Mouse (Mus musculus): ENCODE results near the gene Il6ra. TPM values are rescaled to one million over a fixed set of nuclear protein-coding genes. Genes with fewer than 3 reads are reported as not detected.

Gene Il6ra
- polyA plus RNA-seq, 1 experiment from 2014 or later = 3.4 TPM

DNA sequence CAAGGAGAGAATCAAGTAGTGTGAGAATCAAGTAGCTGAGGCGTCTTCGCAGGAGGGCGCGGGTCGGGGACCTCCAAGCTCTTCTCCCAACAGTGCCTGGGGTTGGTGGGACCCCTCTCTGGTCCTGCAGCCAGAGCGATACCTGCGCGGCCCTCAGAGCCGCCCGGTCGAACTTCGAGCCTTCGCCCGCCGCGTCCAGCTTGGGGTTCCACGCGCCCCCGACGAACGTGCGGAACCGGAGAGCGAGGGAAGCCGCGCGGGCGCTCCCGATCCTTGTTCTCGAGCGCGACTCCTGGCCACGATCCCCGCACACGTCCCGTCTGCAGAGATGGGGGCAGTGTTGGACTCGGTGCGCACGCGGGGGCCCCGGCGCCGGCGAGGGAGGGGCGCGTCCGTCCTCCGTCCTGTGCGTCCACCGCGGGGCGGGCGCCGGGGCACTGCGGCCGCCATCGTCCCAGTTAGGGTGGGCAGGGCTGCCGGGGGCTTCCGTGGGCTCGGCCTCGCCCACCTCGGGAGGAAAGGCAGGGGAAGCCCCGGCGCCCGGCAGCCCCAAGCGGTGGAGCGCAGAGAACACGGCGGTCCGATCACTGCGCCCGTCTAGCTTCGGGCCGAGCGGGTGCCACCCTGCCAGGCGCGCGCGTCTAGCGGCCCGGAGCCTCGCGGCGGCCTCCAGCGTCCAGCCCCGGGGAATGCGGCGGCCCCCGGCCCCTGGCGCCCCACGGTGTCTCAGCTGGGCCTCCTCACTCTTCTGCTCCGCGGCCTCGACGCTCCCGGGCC, 82.0 kb downstream of the Il6ra start, which contains the start of gene She:
TSS of gene She (plus strand) at position 556 of the 777 bp plus-strand sequence.
- peaks cover 50% of the 10 kb centered on the region for H3K27me3 ChIP-seq (replicated peaks; ENCODE audit: control insufficient read depth, insufficient read depth, low read length)
- H3K4me2 ChIP-seq (ENCODE audit: low read depth, low read length) = peak within 1 kb of the TSS; percentile 66
- peak within 1 kb of the TSS; percentile 74 for H3K9ac ChIP-seq (ENCODE audit: low read depth, low read length)
- 2% methylated on average over 82 of the region's 96 CpGs for WGBS
- no peak within 1 kb of the TSS for H3K27ac ChIP-seq (ENCODE audit: low read length)
- H3K4me1 ChIP-seq (ENCODE audit: control insufficient read depth, insufficient read depth, low read length) = peaks cover 12% of the 10 kb centered on the region
- peak within 1 kb of the TSS; percentile 55 for H3K4me3 ChIP-seq (ENCODE audit: low read length)
- no peaks in the 10 kb centered on the region for H3K9me3 ChIP-seq (ENCODE audit: control insufficient read depth, low read length)
- H3K36me3 ChIP-seq (ENCODE audit: control insufficient read depth, insufficient read depth, low read length) = no peaks in the 10 kb centered on the region
- peak; percentile 53 for ATAC-seq

- Histone ChIP-seq H3K4me2 (ENCODE audit: low read depth, low read length) (no peak overlapping the region), H3K9ac (ENCODE audit: low read depth, low read length) (no peak overlapping the region), H3K27me3 (replicated peaks; ENCODE audit: control insufficient read depth, insufficient read depth, low read length) (peaks cover 22% of the 10 kb centered on the region), H3K4me1 (ENCODE audit: control insufficient read depth, insufficient read depth, low read length) (peaks cover 6% of the 10 kb centered on the region), H3K4me3 (ENCODE audit: low read length) (no peak overlapping the region), H3K9me3 (ENCODE audit: control insufficient read depth, low read length) (no peaks in the 10 kb centered on the region), H3K36me3 (ENCODE audit: control insufficient read depth, insufficient read depth, low read length) (no peaks in the 10 kb centered on the region), H3K27ac (ENCODE audit: low read length) (no peak overlapping the region)
- WGBS = 74% methylated on average over 3 of the region's 3 CpGs
- ATAC-seq = no peak
Measured at GRCm38 (mm10) chr3:89826295-89826694, 86.7 kb downstream of the Il6ra start.

DNA sequence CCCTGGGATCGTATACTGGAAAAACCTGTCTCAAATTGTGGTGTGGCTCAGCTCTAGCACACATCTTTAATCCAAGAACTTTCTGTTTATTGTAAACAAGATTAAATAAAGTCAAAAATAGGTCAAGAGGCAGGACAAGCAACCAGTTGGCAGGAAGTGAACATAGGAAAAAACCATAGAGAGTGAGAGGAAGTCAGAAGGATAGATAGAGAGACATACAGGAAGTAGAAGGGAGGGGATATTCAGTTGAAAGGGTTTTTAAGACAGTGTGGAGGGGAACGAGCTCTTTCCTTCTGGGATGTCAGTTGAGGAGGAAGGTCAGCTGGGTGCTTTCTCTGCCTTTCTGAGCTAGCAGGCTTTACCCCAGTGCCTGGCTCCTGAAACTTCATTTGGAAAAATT, 89.4 kb downstream of the Il6ra start:
- Histone ChIP-seq H3K4me2 (ENCODE audit: low read depth, low read length) (no peak overlapping the region), H3K9ac (ENCODE audit: low read depth, low read length) (no peak overlapping the region), H3K4me3 (ENCODE audit: low read length) (no peak overlapping the region), H3K27ac (ENCODE audit: low read length) (no peak overlapping the region), H3K4me1 (ENCODE audit: control insufficient read depth, insufficient read depth, low read length) (no peaks in the 10 kb centered on the region), H3K36me3 (ENCODE audit: control insufficient read depth, insufficient read depth, low read length) (no peaks in the 10 kb centered on the region), H3K27me3 (replicated peaks; ENCODE audit: control insufficient read depth, insufficient read depth, low read length) (no peaks in the 10 kb centered on the region; the same call in none of the 2 replicates), H3K9me3 (ENCODE audit: control insufficient read depth, low read length) (no peaks in the 10 kb centered on the region)
- no peak for ATAC-seq
- WGBS = 58% methylated on average over 2 of the region's 2 CpGs

GRCm38 (mm10) chr3:89821548-89822480, 91.2 kb downstream of the Il6ra start:
- no peaks in the 10 kb centered on the region for H3K9me3 ChIP-seq (ENCODE audit: control insufficient read depth, low read length)
- no peak for ATAC-seq
- no peak overlapping the region for H3K27ac ChIP-seq (ENCODE audit: low read length)
- H3K27me3 ChIP-seq (replicated peaks; ENCODE audit: control insufficient read depth, insufficient read depth, low read length) = no peaks in the 10 kb centered on the region; the same call in 1 of the 2 replicates
- 74% methylated on average over 10 of the region's 10 CpGs for WGBS
- H3K9ac ChIP-seq (ENCODE audit: low read depth, low read length) = no peak overlapping the region
- H3K4me3 ChIP-seq (ENCODE audit: low read length) = no peak overlapping the region
- no peaks in the 10 kb centered on the region for H3K4me1 ChIP-seq (ENCODE audit: control insufficient read depth, insufficient read depth, low read length)
- no peak overlapping the region for H3K4me2 ChIP-seq (ENCODE audit: low read depth, low read length)
- no peaks in the 10 kb centered on the region for H3K36me3 ChIP-seq (ENCODE audit: control insufficient read depth, insufficient read depth, low read length)

GRCm38 (mm10) chr3:89821096-89821513, 91.9 kb downstream of the Il6ra start:
- no peak overlapping the region for H3K4me3 ChIP-seq (ENCODE audit: low read length)
- H3K27ac ChIP-seq (ENCODE audit: low read length) = no peak overlapping the region
- no peaks in the 10 kb centered on the region for H3K9me3 ChIP-seq (ENCODE audit: control insufficient read depth, low read length)
- no peak overlapping the region for H3K4me2 ChIP-seq (ENCODE audit: low read depth, low read length)
- H3K27me3 ChIP-seq (replicated peaks; ENCODE audit: control insufficient read depth, insufficient read depth, low read length) = no peaks in the 10 kb centered on the region; the same call in 1 of the 2 replicates
- H3K9ac ChIP-seq (ENCODE audit: low read depth, low read length) = no peak overlapping the region
- H3K36me3 ChIP-seq (ENCODE audit: control insufficient read depth, insufficient read depth, low read length) = no peaks in the 10 kb centered on the region
- 86% methylated on average over 11 of the region's 11 CpGs for WGBS
- no peaks in the 10 kb centered on the region for H3K4me1 ChIP-seq (ENCODE audit: control insufficient read depth, insufficient read depth, low read length)
- no peak for ATAC-seq

GRCm38 (mm10) chr3:89820311-89821095, 92.5 kb downstream of the Il6ra start:
- H3K27ac ChIP-seq (ENCODE audit: low read length) = no peak overlapping the region
- H3K27me3 ChIP-seq (replicated peaks; ENCODE audit: control insufficient read depth, insufficient read depth, low read length) = no peaks in the 10 kb centered on the region; the same call in 1 of the 2 replicates
- no peak overlapping the region for H3K9ac ChIP-seq (ENCODE audit: low read depth, low read length)
- no peaks in the 10 kb centered on the region for H3K9me3 ChIP-seq (ENCODE audit: control insufficient read depth, low read length)
- no peaks in the 10 kb centered on the region for H3K4me1 ChIP-seq (ENCODE audit: control insufficient read depth, insufficient read depth, low read length)
- 85% methylated on average over 12 of the region's 12 CpGs for WGBS
- no peak overlapping the region for H3K4me3 ChIP-seq (ENCODE audit: low read length)
- ATAC-seq = no peak
- no peak overlapping the region for H3K4me2 ChIP-seq (ENCODE audit: low read depth, low read length)
- no peaks in the 10 kb centered on the region for H3K36me3 ChIP-seq (ENCODE audit: control insufficient read depth, insufficient read depth, low read length)

GRCm38 (mm10) chr3:89819897-89820296, 93.1 kb downstream of the Il6ra start:
- Histone ChIP-seq H3K9ac (ENCODE audit: low read depth, low read length) (no peak overlapping the region), H3K4me3 (ENCODE audit: low read length) (no peak overlapping the region), H3K27me3 (replicated peaks; ENCODE audit: control insufficient read depth, insufficient read depth, low read length) (no peaks in the 10 kb centered on the region; the same call in 1 of the 2 replicates), H3K9me3 (ENCODE audit: control insufficient read depth, low read length) (no peaks in the 10 kb centered on the region), H3K4me2 (ENCODE audit: low read depth, low read length) (no peak overlapping the region), H3K4me1 (ENCODE audit: control insufficient read depth, insufficient read depth, low read length) (no peaks in the 10 kb centered on the region), H3K27ac (ENCODE audit: low read length) (no peak overlapping the region), H3K36me3 (ENCODE audit: control insufficient read depth, insufficient read depth, low read length) (no peaks in the 10 kb centered on the region)
- WGBS = 53% methylated on average over 7 of the region's 7 CpGs
- no peak for ATAC-seq

- no peak overlapping the region for H3K4me2 ChIP-seq (ENCODE audit: low read depth, low read length)
- no peak overlapping the region for H3K27ac ChIP-seq (ENCODE audit: low read length)
- no peak overlapping the region for H3K4me3 ChIP-seq (ENCODE audit: low read length)
- no peaks in the 10 kb centered on the region; the same call in 1 of the 2 replicates for H3K27me3 ChIP-seq (replicated peaks; ENCODE audit: control insufficient read depth, insufficient read depth, low read length)
- no peaks in the 10 kb centered on the region for H3K36me3 ChIP-seq (ENCODE audit: control insufficient read depth, insufficient read depth, low read length)
- no peaks in the 10 kb centered on the region for H3K4me1 ChIP-seq (ENCODE audit: control insufficient read depth, insufficient read depth, low read length)
- H3K9me3 ChIP-seq (ENCODE audit: control insufficient read depth, low read length) = no peaks in the 10 kb centered on the region
- no peak overlapping the region for H3K9ac ChIP-seq (ENCODE audit: low read depth, low read length)
- WGBS = 61% methylated on average over 3 of the region's 3 CpGs
- ATAC-seq = no peak
Measured at GRCm38 (mm10) chr3:89818605-89819004, 94.4 kb downstream of the Il6ra start.

DNA sequence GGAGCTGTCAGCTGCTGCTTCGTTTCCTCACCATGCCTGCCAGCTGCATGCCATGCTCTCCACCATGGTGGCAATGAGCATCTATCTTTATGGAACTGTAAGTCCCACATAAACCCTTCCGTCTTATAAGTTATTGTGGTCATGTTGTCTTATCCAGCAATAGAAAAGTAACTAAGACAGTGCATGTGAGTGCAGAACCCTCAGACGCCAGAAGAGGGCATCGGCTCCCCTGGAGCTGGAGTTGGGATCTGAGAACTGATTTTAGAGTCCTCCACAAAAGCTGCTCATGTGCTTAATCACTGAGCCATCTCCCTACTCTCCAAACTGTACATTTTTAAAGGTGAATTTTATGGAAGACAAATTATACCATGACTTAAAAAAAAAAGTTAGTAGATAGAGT, 95.9 kb downstream of the Il6ra start:
- 61% methylated on average over 4 of the region's 4 CpGs for WGBS
- H3K36me3 ChIP-seq (ENCODE audit: control insufficient read depth, insufficient read depth, low read length) = no peaks in the 10 kb centered on the region

More for the DNA sequence above, 95.9 kb downstream of the Il6ra start:
- Histone ChIP-seq H3K27ac (ENCODE audit: low read length) (no peak overlapping the region), H3K4me1 (ENCODE audit: control insufficient read depth, insufficient read depth, low read length) (no peaks in the 10 kb centered on the region), H3K4me2 (ENCODE audit: low read depth, low read length) (no peak overlapping the region), H3K9ac (ENCODE audit: low read depth, low read length) (no peak overlapping the region), H3K4me3 (ENCODE audit: low read length) (no peak overlapping the region), H3K27me3 (replicated peaks; ENCODE audit: control insufficient read depth, insufficient read depth, low read length) (no peaks in the 10 kb centered on the region), H3K9me3 (ENCODE audit: control insufficient read depth, low read length) (no peaks in the 10 kb centered on the region)
- ATAC-seq = no peak

All from intestine, embryonic 16.5 days (tissue).